Mouse (Mus musculus): ENCODE data around the gene Gm49391. TPM values are rescaled to one million over a fixed set of nuclear protein-coding genes. Genes with fewer than 3 reads are reported as not detected.

Gene Gm49391
- polyA plus RNA-seq, 1 experiment from 2014 or later, result 0.58 TPM

DNA sequence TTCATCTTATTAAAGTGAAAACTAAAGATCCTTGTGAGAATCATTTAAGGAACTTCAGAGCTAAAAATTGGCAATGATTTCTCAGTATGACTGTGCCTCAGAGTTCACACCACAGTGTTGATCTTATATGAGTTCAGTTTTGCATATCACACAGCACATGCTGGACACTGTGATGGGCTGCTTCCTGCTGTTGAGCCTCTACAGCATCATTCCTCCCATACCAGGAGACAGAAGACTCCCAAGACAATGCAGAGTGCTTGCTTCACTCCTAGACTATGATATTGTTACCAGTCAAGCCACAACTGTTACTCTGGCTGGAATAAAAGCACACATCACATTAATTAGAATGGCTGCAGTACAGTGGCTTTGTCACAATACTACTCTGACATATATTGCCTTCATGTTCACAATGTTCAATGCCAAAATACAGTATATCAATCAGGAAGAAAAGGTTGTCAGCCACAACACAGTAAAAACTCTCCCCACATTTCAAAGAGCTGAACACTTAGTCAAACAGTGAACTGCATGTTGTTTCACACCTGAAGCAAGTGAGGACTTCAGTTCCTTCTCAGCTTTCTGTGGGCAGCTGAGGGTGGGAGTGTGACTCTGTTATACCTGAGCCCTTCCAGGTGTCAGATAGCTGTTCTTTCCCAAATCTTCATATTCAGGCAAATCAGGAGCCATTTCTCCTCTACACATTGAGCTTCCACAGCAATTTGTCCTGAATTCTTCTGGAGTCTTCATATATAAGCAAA lies 40.8 kb downstream of the Gm49391 start:
- H3K27ac ChIP-seq (ENCODE audit: low read length), result no peak overlapping the region

DNA sequence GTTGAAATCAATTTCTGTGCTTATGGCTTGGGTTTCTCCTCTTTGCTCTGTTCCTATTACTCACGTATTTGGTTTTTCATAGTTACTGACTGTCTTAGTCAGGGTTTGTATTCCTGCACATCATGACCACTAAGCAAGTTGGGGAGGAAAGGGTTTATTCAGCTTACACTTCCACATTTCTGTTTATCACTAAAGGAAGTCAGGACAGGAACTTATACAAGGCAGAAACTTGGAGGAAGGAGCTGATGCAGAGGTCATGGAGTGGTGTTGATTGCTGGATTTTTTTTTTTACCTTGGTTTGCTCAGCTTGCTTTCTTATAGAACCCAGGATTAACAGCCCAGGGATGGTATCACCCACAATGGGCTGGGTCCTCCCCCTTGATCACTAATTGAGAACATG lies 44.1 kb downstream of the Gm49391 start:
- H3K4me2 ChIP-seq (ENCODE audit: low read length), result no peak overlapping the region
- no peaks in the 10 kb centered on the region for H3K36me3 ChIP-seq (ENCODE audit: control insufficient read depth, insufficient read depth, low read length)
- H3K9me3 ChIP-seq (replicated peaks; ENCODE audit: control insufficient read depth, low read length, poor library complexity, severe bottlenecking), result no peaks in the 10 kb centered on the region
- WGBS, result 84% methylated on average over 1 of the region's 1 CpGs
- no peak overlapping the region for H3K4me3 ChIP-seq (ENCODE audit: low read depth, low read length)
- no peak overlapping the region for H3K9ac ChIP-seq (ENCODE audit: low read depth, low read length)
- no peaks in the 10 kb centered on the region for H3K27me3 ChIP-seq (ENCODE audit: control insufficient read depth, insufficient read depth, low read depth, low read length)
- H3K4me1 ChIP-seq (ENCODE audit: control insufficient read depth, insufficient read depth, low read length), result no peaks in the 10 kb centered on the region
- no peak for ATAC-seq
- no peak overlapping the region for H3K27ac ChIP-seq (ENCODE audit: low read length)

More for the DNA sequence above, 40.8 kb downstream of the Gm49391 start:
- Histone ChIP-seq H3K36me3 (ENCODE audit: control insufficient read depth, insufficient read depth, low read length) (no peaks in the 10 kb centered on the region), H3K4me2 (ENCODE audit: low read length) (no peak overlapping the region), H3K4me1 (ENCODE audit: control insufficient read depth, insufficient read depth, low read length) (no peaks in the 10 kb centered on the region), H3K9ac (ENCODE audit: low read depth, low read length) (no peak overlapping the region), H3K27me3 (ENCODE audit: control insufficient read depth, insufficient read depth, low read depth, low read length) (no peaks in the 10 kb centered on the region), H3K4me3 (ENCODE audit: low read depth, low read length) (no peak overlapping the region), H3K9me3 (replicated peaks; ENCODE audit: control insufficient read depth, low read length, poor library complexity, severe bottlenecking) (no peaks in the 10 kb centered on the region)
- no peak for ATAC-seq

DNA sequence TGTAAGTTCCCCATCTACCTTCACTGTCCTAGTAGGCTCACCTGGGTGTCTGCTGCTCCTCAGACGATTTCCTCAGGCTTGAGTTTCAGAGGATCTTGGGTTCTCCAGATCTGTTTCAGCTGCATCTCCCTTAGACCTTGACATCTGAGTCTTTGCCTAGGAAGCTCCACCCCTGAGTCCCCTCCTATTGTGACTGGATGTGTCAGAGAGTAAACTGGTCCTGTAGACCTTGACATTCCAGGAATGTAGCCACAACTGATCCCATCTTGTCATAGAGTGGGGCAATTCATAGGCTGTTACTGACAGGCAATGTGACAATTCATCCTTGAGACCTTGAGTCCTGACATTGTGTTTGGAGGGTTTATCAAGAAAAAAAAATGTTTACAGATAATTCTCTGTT lies 72.1 kb downstream of the Gm49391 start, which contains the start of gene 4930486L24Rik:
4930486L24Rik (minus strand) TSS at position 195 of the 400 bp plus-strand sequence.
- Histone ChIP-seq H3K27ac (ENCODE audit: low read length) (no peak within 1 kb of the TSS), H3K4me1 (ENCODE audit: control insufficient read depth, insufficient read depth, low read length) (no peaks in the 10 kb centered on the region), H3K9ac (ENCODE audit: low read depth, low read length) (no peak within 1 kb of the TSS), H3K4me3 (ENCODE audit: low read depth, low read length) (no peak within 1 kb of the TSS), H3K4me2 (ENCODE audit: low read length) (no peak within 1 kb of the TSS), H3K36me3 (ENCODE audit: control insufficient read depth, insufficient read depth, low read length) (no peaks in the 10 kb centered on the region), H3K9me3 (replicated peaks; ENCODE audit: control insufficient read depth, low read length, poor library complexity, severe bottlenecking) (no peaks in the 10 kb centered on the region), H3K27me3 (ENCODE audit: control insufficient read depth, insufficient read depth, low read depth, low read length) (no peaks in the 10 kb centered on the region)
- 83% methylated on average over 1 of the region's 1 CpGs for WGBS
- no peak for ATAC-seq

DNA sequence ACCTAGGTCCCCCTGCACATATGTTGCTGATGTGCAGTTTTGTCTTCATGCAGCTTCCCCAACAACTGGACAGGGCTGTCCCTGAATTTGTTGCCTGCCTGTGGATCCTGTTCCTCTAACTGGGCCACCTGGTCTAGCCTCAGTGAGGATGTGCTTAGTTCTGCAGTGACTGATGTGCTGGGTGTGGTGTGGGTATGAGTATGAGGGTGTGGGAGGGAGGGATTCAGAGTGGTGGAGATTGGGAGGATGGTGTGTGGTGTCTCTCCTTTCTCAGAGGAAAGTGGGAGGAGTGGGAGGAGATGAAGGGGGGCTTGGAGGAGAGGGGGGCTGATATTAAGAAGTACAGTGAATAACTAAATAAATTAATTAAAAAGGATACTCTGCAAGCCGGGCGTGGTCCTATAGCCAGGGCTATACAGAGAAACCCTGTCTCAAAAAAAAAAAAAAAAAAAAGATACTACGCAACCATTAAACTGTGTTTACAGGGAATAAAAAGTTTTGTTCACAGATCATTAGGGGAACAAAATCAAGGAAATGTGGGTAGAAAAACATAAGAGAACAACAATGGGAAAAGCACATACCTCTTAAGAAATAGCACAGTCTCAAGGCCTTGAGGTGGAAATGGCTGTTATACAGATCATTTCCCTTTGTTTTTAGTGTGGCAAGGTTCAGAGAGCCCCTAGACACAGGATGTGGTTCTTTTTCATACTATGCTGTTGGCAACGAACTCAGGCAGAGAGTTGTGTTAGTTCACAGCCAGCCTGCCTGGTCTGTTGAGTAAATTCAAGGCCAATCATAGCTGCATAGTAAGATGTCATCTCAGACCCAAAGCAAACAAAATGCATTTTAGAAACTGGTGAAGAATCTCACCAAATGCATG lies 87.9 kb downstream of the Gm49391 start:
- Histone ChIP-seq H3K4me1 (ENCODE audit: control insufficient read depth, insufficient read depth, low read length) (no peaks in the 10 kb centered on the region), H3K4me3 (ENCODE audit: low read depth, low read length) (no peak overlapping the region), H3K27ac (ENCODE audit: low read length) (no peak overlapping the region), H3K36me3 (ENCODE audit: control insufficient read depth, insufficient read depth, low read length) (no peaks in the 10 kb centered on the region), H3K9me3 (replicated peaks; ENCODE audit: control insufficient read depth, low read length, poor library complexity, severe bottlenecking) (no peaks in the 10 kb centered on the region), H3K4me2 (ENCODE audit: low read length) (no peak overlapping the region), H3K9ac (ENCODE audit: low read depth, low read length) (no peak overlapping the region), H3K27me3 (ENCODE audit: control insufficient read depth, insufficient read depth, low read depth, low read length) (no peaks in the 10 kb centered on the region)
- 82% methylated on average over 4 of the region's 4 CpGs for WGBS
- ATAC-seq, result no peak

Other genes starting within 250 kb of the Gm49391 start
- not detected in 2 replicates for gene BC051665, start 150.2 kb downstream of the Gm49391 start, polyA plus RNA-seq (2015; fragmentation: Nextera tagmentation; extraction: Ambion mirVana)
- not detected in 2 replicates for gene Ctsll3, start 133.7 kb downstream of the Gm49391 start, polyA plus RNA-seq (2015; fragmentation: Nextera tagmentation; extraction: Ambion mirVana)
- not detected in 2 replicates for gene 4930486L24Rik, start 72.1 kb downstream of the Gm49391 start, polyA plus RNA-seq (2015; fragmentation: Nextera tagmentation; extraction: Ambion mirVana)
- gene Gm49392, start 39.7 kb downstream of the Gm49391 start, polyA plus RNA-seq (2015; fragmentation: Nextera tagmentation; extraction: Ambion mirVana), result 0.14 TPM in 1 of 2 replicates, not detected in the other
- gene Ctla2b, start 39.1 kb downstream of the Gm49391 start, polyA plus RNA-seq (2015; fragmentation: Nextera tagmentation; extraction: Ambion mirVana), result 1.6 and 2.2 TPM in 2 replicates
- gene Tpbpb, start 31.7 kb downstream of the Gm49391 start, polyA plus RNA-seq (2015; fragmentation: Nextera tagmentation; extraction: Ambion mirVana), result not detected in 2 replicates
- not detected in 2 replicates for gene Gm49393, start 981 bp downstream of the Gm49391 start, polyA plus RNA-seq (2015; fragmentation: Nextera tagmentation; extraction: Ambion mirVana)
- 16.5 and 18.9 TPM in 2 replicates for gene Ctla2a, start 54 bp upstream of the Gm49391 start, polyA plus RNA-seq (2015; fragmentation: Nextera tagmentation; extraction: Ambion mirVana)
- not detected in 2 replicates for gene Tpbpa, start 5.4 kb upstream of the Gm49391 start, polyA plus RNA-seq (2015; fragmentation: Nextera tagmentation; extraction: Ambion mirVana)
- gene Ctsj, start 69.4 kb upstream of the Gm49391 start, polyA plus RNA-seq (2015; fragmentation: Nextera tagmentation; extraction: Ambion mirVana), result not detected in 2 replicates
- not detected in 2 replicates for gene Ctsq, start 104.1 kb upstream of the Gm49391 start, polyA plus RNA-seq (2015; fragmentation: Nextera tagmentation; extraction: Ambion mirVana)
- gene Ctsr, start 227.7 kb upstream of the Gm49391 start, polyA plus RNA-seq (2015; fragmentation: Nextera tagmentation; extraction: Ambion mirVana), result not detected in 2 replicates